Mouse (Mus musculus): ENCODE measurements around the gene Trappc6b.

DNA sequence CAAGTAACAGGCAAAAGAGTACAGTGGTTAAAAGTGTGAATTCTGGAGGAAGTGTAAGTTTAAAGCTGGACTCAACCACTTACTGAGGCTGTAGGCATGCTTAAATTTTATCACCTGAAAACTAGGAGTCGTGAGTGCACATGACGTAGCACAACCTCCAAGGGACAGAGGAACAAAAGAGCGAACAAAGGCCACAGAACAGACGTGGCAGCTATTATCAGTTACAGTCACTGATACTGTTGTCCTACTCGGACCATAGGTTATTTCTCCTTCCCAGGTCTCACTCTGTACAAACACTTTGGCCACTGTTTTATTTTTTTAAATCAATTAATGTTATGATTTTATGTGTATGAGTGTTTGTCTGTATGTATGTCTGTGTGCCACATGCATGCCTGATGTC, 43.5 kb upstream of the Trappc6b start:
- no peak for TF ChIP-seq CTCF (IDR thresholded peaks at IDR 0.05; ENCODE audit: insufficient read depth, low read depth, low read length)
- TF ChIP-seq POLR2A (IDR thresholded peaks at IDR 0.05; ENCODE audit: insufficient read depth, low read depth, low read length), result no peak
